Mouse (Mus musculus) layer of hippocampus, postnatal 14 days (tissue): ENCODE measurements at regions not wholly inside any gene's neighbourhood (a gene's known extent, or its start where the extent isn't known, plus 50 kb on each side); places are given as distances from the start of the nearest gene placed in this dataset.

Experiments used
- DNase-seq, 2 experiments: peaks; one replicate each; pipeline ENCODE4 v3.0.0; 2021 to 2022; ENCODE audit warnings: low spot score in 2 of 2, mixed read lengths in 1 of 2

- no peak for DNase-seq
Observed at GRCm38 (mm10) chr7:124455659-124456058, 473.0 kb downstream of the Hs3st4 start.

- no peak for DNase-seq
Observed at GRCm38 (mm10) chr7:124487326-124487725, 504.7 kb downstream of the Hs3st4 start.

- no peak for DNase-seq
Observed at GRCm38 (mm10) chr7:124491109-124491793, 508.6 kb downstream of the Hs3st4 start.

- no peak for DNase-seq
Observed at GRCm38 (mm10) chr7:124491851-124492390, 509.3 kb downstream of the Hs3st4 start.

GRCm38 (mm10) chr7:124500636-124501035, 518.0 kb downstream of the Hs3st4 start:
- DNase-seq, result no peak

- DNase-seq, result no peak
Observed at GRCm38 (mm10) chr7:124502760-124503159, 520.1 kb downstream of the Hs3st4 start.

- DNase-seq, result no peak
Observed at GRCm38 (mm10) chr7:124549038-124549437, 566.4 kb downstream of the Hs3st4 start.

GRCm38 (mm10) chr7:124557213-124557612, 574.5 kb downstream of the Hs3st4 start:
- no peak for DNase-seq

GRCm38 (mm10) chr7:124570804-124571203, 588.1 kb downstream of the Hs3st4 start:
- no peak for DNase-seq

- no peak for DNase-seq
Observed at GRCm38 (mm10) chr7:124573666-124574065, 591.0 kb downstream of the Hs3st4 start.

- DNase-seq, result no peak
Observed at GRCm38 (mm10) chr7:124581342-124581741, 598.7 kb downstream of the Hs3st4 start.

- no peak for DNase-seq
Observed at GRCm38 (mm10) chr7:124585296-124585695, 602.6 kb downstream of the Hs3st4 start.

GRCm38 (mm10) chr7:124591369-124591768, 608.7 kb downstream of the Hs3st4 start:
- DNase-seq, result no peak

GRCm38 (mm10) chr7:124593462-124593861, 610.8 kb downstream of the Hs3st4 start:
- DNase-seq, result no peak

- no peak for DNase-seq
Observed at GRCm38 (mm10) chr7:124600767-124601166, 618.1 kb downstream of the Hs3st4 start.

GRCm38 (mm10) chr7:124604581-124604980, 621.9 kb downstream of the Hs3st4 start:
- no peak for DNase-seq

GRCm38 (mm10) chr7:124605978-124606377, 623.3 kb downstream of the Hs3st4 start:
- DNase-seq, result no peak

GRCm38 (mm10) chr7:124607061-124607460, 624.4 kb downstream of the Hs3st4 start:
- DNase-seq, result no peak

- no peak for DNase-seq
Observed at GRCm38 (mm10) chr7:124610437-124610836, 627.8 kb downstream of the Hs3st4 start.

- no peak for DNase-seq
Observed at GRCm38 (mm10) chr7:124647131-124647530, 664.5 kb downstream of the Hs3st4 start.

- DNase-seq, result no peak
Observed at GRCm38 (mm10) chr7:124667180-124667968, 684.7 kb downstream of the Hs3st4 start.

GRCm38 (mm10) chr7:124668058-124668457, 685.4 kb downstream of the Hs3st4 start:
- DNase-seq, result no peak
